Mouse (Mus musculus) thymus, postnatal 36 days (tissue): ENCODE results near the gene Dpm2.

Experiments used
- DNase-seq, 2 experiments: peaks; one replicate each; pipeline ENCODE4 v3.0.0; 2022; ENCODE audit warnings: mixed read lengths in 2 of 2

Gene Dpm2

DNA sequence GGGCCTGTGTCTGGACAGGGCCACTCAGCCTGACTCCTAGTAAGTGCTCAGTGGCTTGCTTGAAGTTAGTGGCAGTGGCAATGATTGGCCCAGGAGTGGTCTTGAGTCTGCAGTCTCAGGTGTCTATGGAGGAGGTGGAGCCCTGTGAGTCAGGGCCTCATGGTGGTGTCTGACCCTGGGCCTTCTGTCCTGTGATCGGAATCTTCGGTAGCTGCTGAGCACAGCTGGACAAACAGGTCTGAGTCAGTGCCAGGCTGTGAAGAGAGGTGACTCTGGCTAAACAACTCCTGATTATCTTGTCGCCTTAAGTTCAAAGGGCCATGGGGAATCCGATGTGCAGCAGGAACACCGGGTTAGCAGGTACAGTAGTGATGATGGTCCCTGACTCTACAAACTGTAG, 23.3 kb upstream of the Dpm2 start:
- DNase-seq: no peak

DNA sequence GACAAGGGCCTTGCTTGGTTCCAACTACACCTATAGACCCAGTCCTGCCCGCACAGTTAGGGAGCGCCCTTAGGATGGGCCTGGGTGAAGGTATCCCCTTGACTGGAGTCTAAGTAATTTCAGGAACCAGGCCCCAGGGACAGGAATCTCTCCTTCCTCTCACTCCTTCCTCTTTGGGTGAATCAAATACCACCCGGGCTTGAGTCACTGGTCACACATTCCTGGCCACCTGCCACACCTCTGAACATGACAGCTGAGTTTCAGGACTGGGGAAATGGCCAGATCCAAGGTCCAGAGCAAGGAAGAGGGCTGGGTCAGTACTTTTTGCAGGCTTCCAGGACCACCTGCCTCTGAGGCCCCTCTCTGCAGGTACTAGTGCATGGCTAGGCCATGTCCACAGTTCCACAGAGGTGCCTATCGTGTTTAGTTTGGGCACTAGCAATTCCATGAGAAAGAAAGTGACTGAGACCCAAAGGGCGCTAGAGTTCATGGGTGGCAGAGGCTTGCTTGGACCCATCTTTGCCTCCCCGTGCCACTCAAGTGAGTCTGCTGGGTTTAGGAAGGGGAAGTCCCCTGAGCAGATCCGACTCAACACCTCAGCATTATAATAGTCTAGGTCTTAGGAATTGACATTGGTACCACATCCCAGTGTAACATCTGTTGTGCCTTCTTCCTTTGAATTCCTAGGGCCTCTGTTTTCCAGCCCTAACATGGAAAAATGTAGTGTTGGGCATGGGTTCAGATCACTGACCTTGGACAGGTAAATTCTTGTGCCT, 22.5 kb upstream of the Dpm2 start:
- DNase-seq: no peak

DNA sequence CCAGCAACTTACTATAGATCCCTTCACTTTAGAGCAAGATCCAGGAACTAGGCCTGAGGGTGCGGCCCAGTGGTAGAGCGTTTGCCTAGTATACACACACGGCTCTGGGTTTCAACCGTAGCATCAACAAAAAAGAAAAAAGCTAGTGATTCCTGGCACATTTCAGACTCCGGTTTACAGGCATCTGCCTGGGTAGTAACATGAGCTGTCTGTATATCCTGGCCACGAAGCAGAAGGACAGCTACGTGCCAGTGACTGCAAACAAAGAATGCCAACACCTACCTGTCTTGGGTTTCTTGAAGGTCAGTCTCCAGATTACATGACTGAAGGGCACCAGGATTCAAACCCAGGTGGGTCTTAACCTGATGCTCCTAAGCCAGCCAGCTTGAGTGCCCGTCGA, 21.5 kb upstream of the Dpm2 start:
- DNase-seq: no peak

DNA sequence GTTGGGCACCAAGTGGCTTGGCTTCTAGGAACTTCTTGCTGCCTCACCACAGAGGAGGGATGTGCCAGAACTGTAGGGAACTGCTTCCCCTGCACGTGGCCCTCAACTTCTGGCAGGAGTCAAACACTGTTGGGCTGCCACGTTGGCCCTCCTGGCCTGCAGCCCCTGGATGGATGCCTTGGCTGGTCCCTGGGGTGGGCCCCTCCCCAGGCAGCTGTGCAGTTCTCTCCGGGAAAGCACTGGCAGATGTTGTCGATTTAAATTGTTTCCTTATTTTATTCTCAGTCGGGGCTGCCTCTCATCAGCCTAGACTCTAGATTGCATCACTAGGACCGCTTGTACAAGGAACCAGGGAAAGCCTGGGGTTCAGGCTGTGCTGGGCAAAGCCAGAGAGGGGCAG, 20.9 kb upstream of the Dpm2 start:
- no peak for DNase-seq

DNA sequence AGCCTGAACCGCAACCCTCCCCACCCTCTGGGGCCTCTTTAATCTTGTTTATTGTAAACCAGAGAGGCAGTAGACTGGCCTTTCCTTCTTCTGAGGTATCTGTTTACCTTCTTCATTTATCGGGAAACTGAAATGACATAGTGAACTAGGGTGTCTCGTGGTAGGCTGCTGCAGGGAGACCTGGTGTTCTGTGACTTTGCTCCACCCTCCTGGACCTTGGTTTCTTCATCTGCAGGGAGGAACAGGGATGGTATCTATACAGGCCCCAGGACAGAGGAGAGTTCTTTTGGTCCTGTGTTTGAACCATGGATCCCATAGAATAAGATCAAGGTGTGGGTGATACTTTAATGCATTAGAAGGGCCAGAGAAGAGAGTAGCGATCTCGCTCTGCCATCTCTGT, 19.4 kb upstream of the Dpm2 start:
- no peak for DNase-seq

DNA sequence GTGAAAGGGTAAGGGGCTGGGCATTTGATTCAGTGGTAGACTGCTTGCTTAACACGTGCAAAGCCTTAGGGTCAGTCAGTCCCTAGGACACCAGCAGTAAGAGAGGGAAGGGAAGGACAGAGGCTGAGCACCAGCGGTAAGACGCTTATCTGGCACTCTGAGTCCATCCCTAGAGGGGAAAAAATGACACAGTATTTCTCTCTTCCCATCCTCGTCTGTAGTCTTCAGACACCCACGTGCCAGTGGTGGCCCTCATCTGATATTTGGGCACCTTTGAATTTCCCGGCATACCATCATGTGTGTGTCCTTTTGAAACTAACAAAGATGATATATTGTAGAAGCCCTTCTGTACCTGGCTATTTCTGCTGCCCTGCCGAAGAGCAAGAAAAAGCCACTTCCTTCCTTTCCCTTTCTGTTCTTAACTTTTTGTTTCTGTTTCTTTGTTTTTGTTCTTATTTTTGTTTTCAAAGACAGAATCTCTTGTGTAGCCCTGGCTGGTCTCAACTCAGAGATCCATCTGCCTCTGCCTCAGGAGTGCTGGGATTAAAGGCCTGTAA, 17.0 kb upstream of the Dpm2 start:
- DNase-seq: peak in 1 of 2 experiments; percentile 31

DNA sequence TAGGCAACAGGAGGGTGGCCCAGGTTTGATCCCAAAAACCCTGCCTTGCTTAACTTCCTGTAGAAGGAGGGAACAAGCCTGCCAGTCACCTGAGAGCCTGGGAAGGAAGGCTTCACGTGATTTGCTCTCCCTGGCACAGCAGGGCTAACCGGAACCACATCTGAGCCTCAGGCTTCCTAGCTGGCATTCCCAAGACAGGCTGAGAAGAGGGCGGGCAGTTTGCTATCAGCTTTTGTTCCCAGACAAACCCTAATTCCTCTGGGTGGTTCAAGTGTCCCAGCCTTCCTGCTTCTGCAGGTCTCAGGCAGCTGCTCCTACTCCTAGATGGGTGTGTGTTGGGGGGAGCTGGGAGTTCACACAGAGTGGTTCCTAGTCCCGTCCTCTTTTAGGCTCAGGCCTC, 15.2 kb upstream of the Dpm2 start:
- DNase-seq: no peak

DNA sequence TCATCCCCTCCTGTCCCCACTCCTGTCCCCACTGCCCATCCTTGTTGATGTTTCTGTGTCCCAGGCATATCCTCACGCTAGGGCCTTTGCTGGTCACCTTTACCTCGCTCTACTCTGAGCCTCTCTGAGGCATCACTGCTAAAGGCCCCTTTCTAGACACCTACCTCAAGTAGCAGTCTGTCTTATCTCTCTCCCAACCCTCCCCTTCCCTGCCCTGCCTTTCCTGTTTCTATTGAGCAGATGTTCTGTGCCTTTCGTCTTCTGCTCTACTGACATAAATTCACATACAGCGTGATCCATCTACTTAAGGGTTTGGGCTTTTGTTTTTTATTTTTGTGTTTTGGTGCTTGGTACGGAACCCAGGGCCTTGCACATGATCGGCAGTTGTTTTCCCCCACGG, 14.6 kb upstream of the Dpm2 start:
- DNase-seq: peak; percentile 30 to 34

DNA sequence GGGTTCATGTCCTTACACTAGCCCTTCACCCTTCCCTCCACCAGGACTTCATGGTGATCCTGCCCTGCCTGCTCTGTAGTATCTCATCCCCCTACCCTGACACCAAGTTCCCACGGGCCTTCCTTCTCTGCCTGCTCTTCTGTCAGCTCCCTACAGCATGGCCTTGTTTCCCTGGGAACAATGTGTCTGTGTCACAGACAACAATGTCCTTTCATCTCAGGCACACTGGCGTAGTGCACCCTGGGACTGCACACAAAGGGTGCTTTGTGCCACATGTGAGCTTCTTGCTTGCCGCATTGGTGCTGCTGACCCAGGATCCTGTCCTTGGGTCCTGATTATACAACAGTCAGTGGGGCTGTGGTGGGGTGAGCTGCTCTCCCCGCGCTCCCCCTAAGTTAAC, 11.1 kb upstream of the Dpm2 start:
- DNase-seq: no peak

DNA sequence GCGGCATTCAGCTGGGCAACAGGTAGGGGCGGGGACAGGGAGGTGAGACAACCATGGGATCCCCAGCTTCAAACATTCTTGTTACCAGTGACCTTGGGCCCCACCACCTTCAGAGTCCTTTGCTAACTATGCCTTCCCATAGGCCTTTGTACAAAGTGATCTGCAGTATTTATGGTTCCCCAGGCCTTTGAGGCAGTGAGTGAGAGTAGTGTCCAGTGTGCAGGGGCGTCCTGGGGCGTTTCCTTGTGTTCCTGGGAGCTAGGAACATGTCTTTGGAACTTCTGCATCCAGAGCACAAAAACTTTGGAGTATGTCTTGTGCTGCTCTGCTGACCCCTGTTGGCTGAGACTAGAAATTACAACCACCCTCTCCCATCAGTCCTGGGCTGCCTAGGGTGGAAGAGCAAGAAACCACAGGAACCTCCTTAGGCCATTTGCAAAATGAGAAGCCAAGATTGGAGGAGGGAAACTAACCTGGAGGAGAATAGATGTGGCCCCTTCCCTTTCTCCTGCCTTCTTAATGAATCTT, 4.1 kb upstream of the Dpm2 start:
- DNase-seq: peak; percentile 62 to 69

DNA sequence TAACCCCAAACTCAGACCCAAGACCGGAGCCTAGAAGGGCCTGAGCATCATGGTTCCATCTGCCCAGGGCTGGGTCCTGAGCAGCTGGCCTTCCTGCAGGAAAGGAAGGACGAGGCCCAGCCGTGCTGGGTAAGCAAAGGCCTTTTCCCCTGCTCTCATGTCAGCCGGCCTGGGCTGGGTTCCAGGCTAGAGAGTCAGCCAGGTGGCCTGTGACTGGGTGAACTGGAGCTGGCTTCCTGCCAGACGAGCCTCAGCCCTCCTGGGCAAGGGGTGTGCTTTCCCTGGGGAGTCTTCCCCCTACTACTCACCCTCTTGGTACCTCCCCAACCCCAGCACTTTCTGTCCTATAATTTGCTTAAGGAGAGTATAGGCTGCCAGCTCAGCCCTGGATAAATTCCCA, 2.5 kb upstream of the Dpm2 start:
- DNase-seq: no peak

DNA sequence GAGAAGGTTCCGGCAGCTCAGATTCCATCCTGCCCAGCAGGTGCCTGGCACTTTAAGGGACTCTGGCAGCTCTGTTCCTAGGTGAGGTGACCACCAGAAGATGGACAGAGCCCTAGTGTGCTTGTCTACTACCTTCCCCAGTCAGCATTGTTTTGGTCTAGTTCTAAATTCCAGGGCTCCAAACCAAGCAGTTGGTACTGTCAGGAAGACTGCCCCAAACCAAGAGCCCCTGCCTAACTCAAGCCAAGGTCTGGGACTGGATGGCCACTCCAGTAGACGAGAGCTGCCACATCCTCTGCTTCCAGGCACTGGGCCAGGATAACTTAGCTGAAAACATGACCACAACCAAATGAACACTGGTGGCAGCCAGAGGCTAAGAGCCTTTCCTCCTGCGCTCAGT, 1.7 kb upstream of the Dpm2 start:
- no peak for DNase-seq

DNA sequence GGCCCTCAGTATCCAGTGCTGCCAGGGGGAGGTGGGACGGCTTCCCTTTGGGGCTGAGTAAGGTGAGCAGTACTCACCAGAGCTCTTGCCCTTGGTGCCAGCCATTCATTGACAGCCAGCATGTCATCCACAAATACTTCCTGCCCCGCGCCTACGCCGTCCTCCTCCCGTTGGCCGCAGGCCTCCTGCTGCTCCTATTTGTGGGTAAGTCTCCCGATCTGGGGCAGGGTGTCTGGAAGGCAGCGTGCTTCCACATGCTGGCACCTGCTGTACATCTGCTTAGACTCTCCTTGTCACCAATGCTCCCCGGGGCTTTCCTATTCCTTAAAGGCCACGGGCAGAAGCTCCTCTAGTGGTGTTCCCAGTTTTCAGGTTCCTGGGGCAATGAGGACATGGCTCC, 1.5 kb downstream of the Dpm2 start:
- no peak for DNase-seq

DNA sequence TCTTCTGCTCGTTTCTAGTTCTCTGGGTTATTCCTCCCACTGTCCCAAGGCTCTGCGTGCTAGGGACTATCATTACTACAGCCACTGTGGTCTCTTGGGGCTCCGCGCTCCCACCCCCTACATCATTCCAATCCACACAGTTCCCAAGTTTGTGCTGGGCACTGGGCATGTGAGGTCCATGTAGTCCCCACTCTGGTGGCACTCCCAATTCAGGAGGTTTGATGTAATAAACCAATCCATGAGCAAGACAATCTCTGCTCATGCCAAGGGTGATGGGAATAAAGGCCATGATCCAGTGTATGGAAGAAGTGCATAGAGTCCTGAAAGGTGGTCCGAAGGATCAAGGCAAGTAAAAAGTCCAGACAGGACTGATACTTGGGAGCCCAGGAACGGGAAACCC, 3.8 kb downstream of the Dpm2 start, which contains the start of gene Pip5kl1:
TSS of gene Pip5kl1 (plus strand) at position 301 of the 400 bp plus-strand sequence.
- no peak for DNase-seq

DNA sequence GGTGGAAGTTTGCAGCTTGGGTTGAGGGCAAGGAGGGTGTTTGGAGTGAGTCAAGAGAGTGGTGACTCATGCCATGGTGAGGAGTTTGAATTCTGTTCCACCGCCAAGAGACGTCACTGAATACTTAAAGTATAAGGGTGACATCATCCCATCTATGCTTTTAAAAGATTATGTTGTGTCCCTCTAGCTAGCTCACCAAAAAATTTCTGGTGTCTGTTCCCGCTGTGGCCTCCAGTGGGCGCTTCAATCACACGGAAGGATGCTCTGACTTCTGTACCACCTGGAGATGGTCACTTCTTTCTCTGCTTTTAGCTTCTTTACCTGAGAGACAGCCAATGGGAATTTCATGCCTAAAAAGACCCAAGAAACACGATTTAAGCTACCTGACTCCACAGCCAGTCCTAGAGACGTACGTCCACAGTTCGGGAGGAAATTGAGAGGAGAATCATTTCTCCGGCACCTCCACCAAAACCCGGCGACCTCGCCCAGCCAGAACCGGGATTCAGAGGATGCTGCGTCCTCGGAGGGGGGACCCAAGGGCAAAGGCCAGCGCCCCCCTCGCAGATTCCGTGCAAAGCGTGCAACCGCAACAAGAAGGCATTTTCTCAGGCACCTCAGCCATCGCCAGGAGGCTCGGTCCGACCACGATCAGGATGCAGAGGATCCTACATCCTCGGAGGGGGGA, 4.4 kb downstream of the Dpm2 start:
- peak; percentile 66 to 68 for DNase-seq

DNA sequence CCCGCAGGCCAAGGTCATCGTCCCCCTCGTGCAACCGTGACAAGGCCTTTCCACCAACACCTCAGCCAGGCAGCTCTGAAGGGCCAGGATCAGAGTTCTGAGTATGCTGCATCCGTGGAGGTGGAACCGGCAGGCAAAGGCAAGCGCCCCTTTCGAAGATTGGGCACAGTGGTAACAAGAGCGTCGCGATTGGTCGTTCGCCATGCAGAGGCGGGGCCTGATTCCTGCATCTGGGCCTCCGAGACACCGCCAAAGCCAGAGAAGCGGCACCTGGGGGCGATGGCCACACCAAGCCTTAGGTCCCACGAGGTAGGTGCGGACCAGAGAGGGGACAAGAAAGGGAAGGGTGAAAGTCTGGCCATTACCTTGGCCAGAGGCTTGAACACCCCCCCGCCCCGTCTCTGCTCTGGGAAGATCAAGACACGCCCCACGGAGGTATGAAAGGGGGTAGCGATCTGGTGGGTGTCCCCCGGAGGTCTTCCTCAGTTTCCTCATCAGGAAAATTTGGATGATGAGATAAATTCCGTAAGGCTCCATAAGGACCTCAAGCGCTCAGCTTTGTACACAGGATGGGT, 5.0 kb downstream of the Dpm2 start, which contains the start of gene 9430097D07Rik:
TSS of gene 9430097D07Rik (minus strand) at position 99 of the 575 bp plus-strand sequence.
- DNase-seq: peak; percentile 48 to 67

DNA sequence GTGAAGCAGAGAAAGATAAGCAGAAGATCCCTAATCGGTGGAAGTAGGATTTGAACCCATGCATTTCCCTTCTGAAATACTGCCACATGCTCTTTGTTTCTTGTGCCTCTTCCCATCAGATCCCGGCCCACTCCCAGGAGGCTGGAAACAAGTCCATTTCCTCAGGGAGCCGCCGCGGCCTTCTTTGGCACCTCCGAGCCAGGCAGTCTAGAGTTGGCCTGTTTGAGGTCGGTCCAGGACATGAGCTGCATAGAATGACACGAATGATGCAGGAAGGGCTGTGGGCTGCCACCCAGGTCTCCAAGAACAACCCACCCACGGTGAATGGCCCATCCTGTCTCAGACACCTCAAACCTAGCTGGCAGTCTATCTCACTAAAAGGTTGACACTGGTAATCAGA, 5.9 kb downstream of the Dpm2 start:
- no peak for DNase-seq

DNA sequence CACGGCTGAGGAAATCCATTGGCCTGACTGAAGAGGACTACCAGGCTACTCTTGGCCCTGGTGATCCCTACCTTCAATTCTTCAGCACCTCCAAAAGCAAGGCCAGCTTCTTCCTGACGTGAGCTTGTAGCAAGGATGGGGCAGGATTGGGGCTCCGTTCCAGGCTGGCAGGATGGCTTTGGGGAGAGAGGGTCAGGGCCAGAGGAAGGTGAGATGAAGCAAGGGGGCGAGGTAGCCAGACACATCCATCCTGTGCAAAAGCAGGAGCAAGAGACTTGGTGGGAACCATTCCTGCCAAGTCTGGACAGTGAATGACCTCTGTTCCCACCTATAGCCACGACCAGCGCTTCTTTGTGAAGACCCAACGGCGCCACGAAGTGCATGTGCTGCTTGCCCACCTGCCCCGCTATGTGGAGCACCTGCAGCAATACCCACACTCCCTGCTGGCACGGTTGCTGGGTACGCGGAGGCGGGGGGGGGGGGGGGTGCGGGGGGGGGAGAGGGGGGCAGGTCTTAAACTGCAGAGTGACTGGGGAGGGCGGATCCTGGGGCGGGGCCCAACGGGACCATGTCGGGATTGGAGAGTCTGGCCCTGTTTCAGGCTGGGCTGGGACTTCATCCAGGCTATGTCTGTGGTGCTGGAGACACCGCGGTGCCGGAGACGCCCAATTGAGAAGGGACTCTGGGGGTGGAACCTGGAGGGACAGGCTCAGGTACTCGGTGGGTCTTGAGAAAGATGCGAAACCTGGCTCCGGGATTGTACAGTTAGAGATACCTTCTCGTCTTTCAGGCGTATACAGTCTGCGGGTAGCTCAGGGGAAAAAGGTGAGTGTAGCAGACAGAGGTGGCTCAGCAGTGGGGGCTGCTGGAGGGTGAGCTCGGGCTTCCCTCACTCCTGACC, 7.7 kb downstream of the Dpm2 start:
- no peak for DNase-seq

DNA sequence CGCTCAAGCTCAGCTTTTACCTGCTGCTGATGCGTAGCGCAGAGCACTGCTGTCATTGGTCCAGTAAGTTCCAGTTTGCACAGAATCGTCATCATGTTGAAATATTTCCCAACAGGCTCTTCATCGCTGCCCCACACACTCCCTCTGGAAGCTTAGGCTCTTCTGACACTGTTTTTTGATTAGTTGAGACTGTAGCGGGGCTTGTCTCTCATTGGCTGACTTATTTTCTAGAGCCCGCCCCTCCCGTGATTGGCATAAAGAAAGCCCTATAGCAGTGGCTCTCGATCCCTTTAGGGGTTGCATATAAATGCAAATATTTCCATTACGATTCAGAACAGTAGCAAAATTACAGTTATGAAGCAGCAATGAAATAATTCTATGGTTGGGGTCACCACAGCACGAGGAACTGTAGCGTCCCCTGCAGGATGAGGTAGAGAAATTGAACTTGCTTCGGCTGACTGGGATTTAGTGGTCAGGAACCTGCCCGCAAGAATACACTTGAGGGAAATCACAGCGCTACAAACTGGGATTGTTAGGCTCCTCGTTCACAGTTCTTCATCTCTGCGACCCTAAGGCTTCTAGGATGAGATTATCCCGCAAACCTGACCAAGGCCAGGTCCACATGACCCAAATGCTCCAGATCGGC, 10.9 kb downstream of the Dpm2 start:
- DNase-seq: no peak

DNA sequence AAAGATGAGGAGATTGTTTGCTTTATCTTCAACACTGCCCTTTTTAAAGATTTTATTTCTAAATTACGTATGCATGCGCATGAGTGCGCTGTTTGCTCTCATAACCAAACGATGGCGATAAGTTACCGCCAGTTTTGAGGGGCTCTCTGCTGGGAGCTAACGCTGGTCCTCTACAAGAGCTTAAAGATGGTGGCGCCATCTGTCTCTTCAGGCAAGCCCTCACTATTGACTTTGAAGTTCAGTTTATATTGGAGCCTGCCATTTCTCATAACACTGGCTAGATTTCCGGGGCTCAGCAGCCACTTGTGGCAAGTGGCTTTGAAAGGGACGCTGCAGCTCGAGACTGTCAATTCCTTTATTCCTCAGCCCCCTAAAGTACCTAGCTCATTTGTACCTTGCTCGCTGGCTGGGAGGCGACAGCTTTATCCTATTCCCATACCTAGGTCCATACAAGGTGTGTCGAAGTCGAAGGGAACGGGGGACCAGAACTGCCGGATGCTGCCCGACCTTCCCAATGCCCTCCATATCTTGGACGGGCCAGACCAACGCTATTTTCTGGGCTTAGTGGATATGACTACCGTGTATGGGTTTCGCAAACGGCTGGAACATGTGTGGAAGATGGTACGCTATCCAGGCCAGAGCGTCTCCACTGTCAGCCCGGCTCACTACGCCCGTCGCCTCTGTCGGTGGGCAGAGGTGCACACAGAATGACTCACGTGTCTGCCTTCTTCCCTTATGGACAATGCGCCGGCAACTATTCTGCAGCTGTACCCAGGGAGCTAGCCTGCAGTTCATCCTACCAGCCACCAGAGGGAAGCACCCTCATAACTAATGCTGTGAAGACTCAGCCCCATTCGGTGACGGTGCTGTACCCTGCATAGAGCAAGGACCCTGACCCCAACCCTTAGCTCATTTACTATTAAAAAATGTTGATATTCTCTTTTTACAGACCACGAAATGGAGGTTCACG, 12.5 kb downstream of the Dpm2 start:
- DNase-seq: peak; percentile 69 to 75
